Mouse (Mus musculus) heart, postnatal 14 days (tissue): ENCODE data around the gene Clec2d. TPM values are rescaled to one million over a fixed set of nuclear protein-coding genes. Genes with fewer than 3 reads are reported as not detected.
A peak's percentile ranks its signal among the peaks of the same experiment; 100 is the strongest.
"Not testable (repeated sequence)": the region's sequence is repeated elsewhere in the genome, so short reads cannot be mapped to it uniquely, and the experiment has no call there.

ENCODE experiments used
- DNase-seq, 2 experiments: peaks; one replicate each; pipeline ENCODE4 v3.0.0; 2021 to 2022
- intact Hi-C: fragments of 180-260 bp; cut with DNase I; formaldehyde crosslinking; loops from one replicate; pipeline ENCODE4 v1.15.1; 2025
- long read RNA-seq, 2 experiments: library from polyadenylated mRNA; stranded (forward); transcript quantifications; one replicate each; pipeline ENCODE4 v2.0.0; 2021
- total RNA-seq, 2 experiments: library from RNA; stranded (reverse); gene quantifications; 2 replicates each; pipeline ENCODE4 v1.2.3; 2021

Gene Clec2d
- total RNA-seq: 10 to 100 TPM; 43.5 to 46.0 TPM
- long read RNA-seq, experiment 1: 0 reads
- long read RNA-seq, experiment 2: 0 reads

- DNase-seq: peak; percentile 80 to 86
- intact Hi-C loops: loop anchor here (1.0 to 10.0 kb wide), 5 partner anchors 55 to 333 kb away; no protein-coding TSS in a partner anchor
Observed at GRCm38 (mm10) chr6:129180403-129181169, at the start of gene Clec2d. Gene Clec2d (plus strand): TSS chr6:129180615.

- intact Hi-C loops: loop anchor here (5.0 kb wide), 1 partner anchor 35 kb away; no protein-coding TSS in a partner anchor
- no peak for DNase-seq
Observed at GRCm38 (mm10) chr6:129132604-129133341, 47.6 kb upstream of the Clec2d start.

- intact Hi-C loops: no loop called here
- DNase-seq: peak in 1 of 2 experiments; percentile 21
Observed at GRCm38 (mm10) chr6:129146812-129147211, 33.6 kb upstream of the Clec2d start.

- DNase-seq: peak in 1 of 2 experiments; percentile 13
- intact Hi-C loops: no loop called here
Observed at GRCm38 (mm10) chr6:129160103-129160502, 20.3 kb upstream of the Clec2d start.

- no peak for DNase-seq
- intact Hi-C loops: no loop called here
Observed at GRCm38 (mm10) chr6:129161136-129161535, 19.3 kb upstream of the Clec2d start.

- intact Hi-C loops: no loop called here
- DNase-seq: no peak
Observed at GRCm38 (mm10) chr6:129161951-129162350, 18.5 kb upstream of the Clec2d start.

- intact Hi-C loops: no loop called here
Observed at GRCm38 (mm10) chr6:129162587-129163159, 17.7 kb upstream of the Clec2d start.

GRCm38 (mm10) chr6:129163606-129164005 lies 16.8 kb upstream of the Clec2d start:
- DNase-seq: no peak
- intact Hi-C loops: no loop called here

More at GRCm38 (mm10) chr6:129162587-129163159, 17.7 kb upstream of the Clec2d start:
- DNase-seq: no peak

GRCm38 (mm10) chr6:129170925-129171324 lies 9.5 kb upstream of the Clec2d start:
- DNase-seq: no peak
- intact Hi-C loops: no loop called here

GRCm38 (mm10) chr6:129171675-129172074 lies 8.7 kb upstream of the Clec2d start:
- no peak for DNase-seq
- intact Hi-C loops: no loop called here

- intact Hi-C loops: no loop called here
- no peak for DNase-seq
Observed at GRCm38 (mm10) chr6:129174836-129175235, 5.6 kb upstream of the Clec2d start.

GRCm38 (mm10) chr6:129175612-129176011 lies 4.8 kb upstream of the Clec2d start:
- no peak for DNase-seq

GRCm38 (mm10) chr6:129176621-129177020 lies 3.8 kb upstream of the Clec2d start:
- intact Hi-C loops: no loop called here

More at GRCm38 (mm10) chr6:129175612-129176011, 4.8 kb upstream of the Clec2d start:
- intact Hi-C loops: no loop called here

GRCm38 (mm10) chr6:129179281-129179680 lies 1.1 kb upstream of the Clec2d start:
- DNase-seq: no peak
- intact Hi-C loops: no loop called here

More at GRCm38 (mm10) chr6:129176621-129177020, 3.8 kb upstream of the Clec2d start:
- DNase-seq: no peak

- intact Hi-C loops: loop anchor here (1.0 to 10.0 kb wide), 4 partner anchors 58 to 333 kb away; no protein-coding TSS in a partner anchor
- DNase-seq: peak in 1 of 2 experiments; percentile 10
Observed at GRCm38 (mm10) chr6:129179831-129180230, 584 bp upstream of the Clec2d start.

- intact Hi-C loops: loop anchor here (1.0 to 10.0 kb wide), 4 partner anchors 54 to 334 kb away; no protein-coding TSS in a partner anchor
- no peak for DNase-seq
Observed at GRCm38 (mm10) chr6:129181249-129181648, 834 bp downstream of the Clec2d start.

- DNase-seq: peak; percentile 34 to 38
- intact Hi-C loops: loop anchor here (1.0 to 10.0 kb wide), 4 partner anchors 54 to 334 kb away; no protein-coding TSS in a partner anchor
Observed at GRCm38 (mm10) chr6:129181683-129182082, 1.3 kb downstream of the Clec2d start.

- intact Hi-C loops: loop anchor here (5.0 to 10.0 kb wide), 2 partner anchors 182 to 335 kb away; no protein-coding TSS in a partner anchor
- no peak for DNase-seq
Observed at GRCm38 (mm10) chr6:129182518-129182917, 2.1 kb downstream of the Clec2d start.

GRCm38 (mm10) chr6:129184001-129184400 lies 3.6 kb downstream of the Clec2d start:
- DNase-seq: not testable (repeated sequence)
- intact Hi-C loops: loop anchor here (5.0 to 10.0 kb wide), 2 partner anchors 181 to 337 kb away; no protein-coding TSS in a partner anchor

- no peak for DNase-seq
- intact Hi-C loops: loop anchor here (5.0 to 10.0 kb wide), 2 partner anchors 180 to 337 kb away; no protein-coding TSS in a partner anchor
Observed at GRCm38 (mm10) chr6:129184788-129185187, 4.4 kb downstream of the Clec2d start.
